Mouse (Mus musculus) spleen, adult 2 months (tissue): ENCODE data around the gene Wnk2.

Experiments
- CTCF ChIP-seq: fragments of 200-500 bp; IDR thresholded peaks from 2 replicates; pipeline ENCODE4 v1.5.1; 2011; ENCODE audit warnings: mild to moderate bottlenecking, inconsistent platforms; ENCODE audit not compliant: insufficient read depth, insufficient read length, insufficient replicate concordance; ENCODE audit errors: extremely low read depth
- POLR2A ChIP-seq: fragments of 200-500 bp; IDR thresholded peaks from 2 replicates; pipeline ENCODE4 v1.6.1; 2011; ENCODE audit warnings: low read depth, low read length, inconsistent platforms

GRCm38 (mm10) chr13:49027057-49027456 is 120.8 kb downstream of the Wnk2 start:
- TF ChIP-seq POLR2A (no peak), CTCF (no peak)
